Comparison of ENCODE assay signal across 27 mouse cellular contexts in genomic region chr11:86724982-86725381, GRCm38 (mm10). TPM values are rescaled to one million over a fixed set of nuclear protein-coding genes. Genes with fewer than 3 reads are reported as not detected.
DNase-seq lines count a peak whose midpoint lies in the region; ATAC-seq and TF ChIP-seq lines count a peak whose summit lies in the region.
"Had no signal": no experiment of that assay in that cellular context is flagged by ENCODE, and none has a peak within 500 bp of the region (broad histone marks: within the 10 kb centered on the region; RNA-seq: fewer than 3 reads in every experiment).

No protein-coding gene starts in this region.

- H3K9me3 ChIP-seq in kidney, embryonic 15.5 days (replicated peaks) = no peaks in the 10 kb centered on the region
- no peaks in the 10 kb centered on the region for H3K9me3 ChIP-seq in liver, postnatal 0 days (ENCODE audit: low read length)
- H3K9me3 ChIP-seq in lung, postnatal 0 days (ENCODE audit: low read length) = no peaks in the 10 kb centered on the region
- H3K9me3 ChIP-seq in stomach, postnatal 0 days (ENCODE audit: control insufficient read depth, low read length) = no peaks in the 10 kb centered on the region
- H3K9me3 ChIP-seq in midbrain, embryonic 11.5 days (ENCODE audit: control insufficient read depth, low read length) = no peaks in the 10 kb centered on the region
- H3K9me3 ChIP-seq: forebrain, embryonic 15.5 days; heart, embryonic 13.5 days; limb, embryonic 10.5 days; limb, embryonic 15.5 days; midbrain, embryonic 15.5 days; neural tube, embryonic 15.5 days had no signal

- H3K4me1 ChIP-seq in kidney, embryonic 15.5 days = no peaks in the 10 kb centered on the region
- peaks cover 3% of the 10 kb centered on the region; the same call in 1 of the 2 replicates for H3K4me1 ChIP-seq in liver, postnatal 0 days (ENCODE audit: insufficient read depth)
- H3K4me1 ChIP-seq in lung, postnatal 0 days (ENCODE audit: insufficient read depth, low read depth, low read length) = no peaks in the 10 kb centered on the region
- H3K4me1 ChIP-seq in stomach, postnatal 0 days (replicated peaks; ENCODE audit: control insufficient read depth, insufficient read depth) = no peaks in the 10 kb centered on the region
- H3K4me1 ChIP-seq in midbrain, embryonic 11.5 days (ENCODE audit: control insufficient read depth, insufficient read depth, low read length) = no peaks in the 10 kb centered on the region
- H3K4me1 ChIP-seq: forebrain, embryonic 15.5 days; heart, embryonic 13.5 days; limb, embryonic 10.5 days; limb, embryonic 15.5 days; midbrain, embryonic 15.5 days; neural tube, embryonic 15.5 days had no signal

- no peaks in the 10 kb centered on the region for H3K27me3 ChIP-seq in kidney, embryonic 15.5 days
- no peaks in the 10 kb centered on the region for H3K27me3 ChIP-seq in liver, postnatal 0 days (ENCODE audit: insufficient read depth, low read length)
- no peaks in the 10 kb centered on the region for H3K27me3 ChIP-seq in lung, postnatal 0 days (replicated peaks; ENCODE audit: insufficient read depth, low read length)
- no peaks in the 10 kb centered on the region for H3K27me3 ChIP-seq in stomach, postnatal 0 days (ENCODE audit: control insufficient read depth, insufficient read depth, low read length)
- H3K27me3 ChIP-seq in midbrain, embryonic 11.5 days (ENCODE audit: control insufficient read depth, insufficient read depth, low read length) = no peaks in the 10 kb centered on the region
- H3K27me3 ChIP-seq: CH12.LX; forebrain, embryonic 15.5 days; heart, embryonic 13.5 days; limb, embryonic 15.5 days; midbrain, embryonic 15.5 days; neural tube, embryonic 15.5 days had no signal

- TF ChIP-seq EP300 in liver, postnatal 0 days (IDR thresholded peaks at IDR 0.05; ENCODE audit: low read depth) = no peak
- TF ChIP-seq EP300 in lung, postnatal 0 days (IDR thresholded peaks at IDR 0.05) = 0 out of 2 replicates have a peak, but pooled peaks have one; percentile 21
- no peak for TF ChIP-seq EP300 in stomach, postnatal 0 days (optimal IDR thresholded peaks at IDR 0.05)

- H3K9ac ChIP-seq in kidney, embryonic 15.5 days = no peak overlapping the region
- no peak overlapping the region for H3K9ac ChIP-seq in liver, postnatal 0 days (replicated peaks)
- H3K9ac ChIP-seq in lung, postnatal 0 days (replicated peaks; ENCODE audit: low read depth) = no peak overlapping the region
- H3K9ac ChIP-seq in stomach, postnatal 0 days (ENCODE audit: low read length) = no peak overlapping the region
- no peak overlapping the region for H3K9ac ChIP-seq in midbrain, embryonic 11.5 days (ENCODE audit: low read length)
- H3K9ac ChIP-seq: forebrain, embryonic 15.5 days; heart, embryonic 13.5 days; hindbrain, embryonic 14.5 days; limb, embryonic 15.5 days; midbrain, embryonic 15.5 days; neural tube, embryonic 15.5 days had no signal

- DNase-seq in kidney, adult 9 months = peak; percentile 33
- peak; percentile 65 for DNase-seq in liver, postnatal 0 days
- DNase-seq in liver = no peak
- peak; percentile 67 for DNase-seq in lung, postnatal 0 days (ENCODE audit: low spot score)
- DNase-seq in stomach, postnatal 0 days (ENCODE audit: low spot score) = peak; percentile 34
- DNase-seq in midbrain, embryonic 11.5 days (ENCODE audit: low spot score, missing footprints) = no peak
- DNase-seq: adrenal gland, adult 8-10 months; B cell, adult 2 months; cerebellum, adult 18-20 months; gastrocnemius, postnatal 25 days; heart, adult 2 months; heart, postnatal 10 days; retina, postnatal 1 day; right cerebral cortex, postnatal 14 days; thymus, postnatal 14 days had no signal

- no peak overlapping the region for H3K27ac ChIP-seq in kidney, embryonic 15.5 days
- no peak overlapping the region for H3K27ac ChIP-seq in liver, postnatal 0 days (ENCODE audit: low read depth)
- H3K27ac ChIP-seq in lung, postnatal 0 days (ENCODE audit: low read length) = no peak overlapping the region; the same call in 1 of the 2 replicates
- no peak overlapping the region for H3K27ac ChIP-seq in stomach, postnatal 0 days (replicated peaks)
- no peak overlapping the region for H3K27ac ChIP-seq in midbrain, embryonic 11.5 days (ENCODE audit: low read depth, low read length)
- H3K27ac ChIP-seq: forebrain, embryonic 15.5 days; heart, adult 2 months; heart, embryonic 13.5 days; hindbrain, embryonic 14.5 days; limb, embryonic 10.5 days; limb, embryonic 15.5 days; midbrain, embryonic 15.5 days; neural tube, embryonic 15.5 days had no signal

- no peak for TF ChIP-seq CTCF in liver, postnatal 0 days (IDR thresholded peaks at IDR 0.05; ENCODE audit: low read depth)
- TF ChIP-seq CTCF in lung, postnatal 0 days (IDR thresholded peaks at IDR 0.05) = no peak
- TF ChIP-seq CTCF in stomach, postnatal 0 days (IDR thresholded peaks at IDR 0.05; ENCODE audit: low read depth) = no peak

- H3K36me3 ChIP-seq in kidney, embryonic 15.5 days = peaks cover 76% of the 10 kb centered on the region
- H3K36me3 ChIP-seq in liver, postnatal 0 days (replicated peaks; ENCODE audit: insufficient read depth, low read length) = peaks cover 65% of the 10 kb centered on the region
- H3K36me3 ChIP-seq in lung, postnatal 0 days (ENCODE audit: insufficient read depth, low read length) = peaks cover 25% of the 10 kb centered on the region; the same call in 1 of the 2 replicates
- peaks cover 11% of the 10 kb centered on the region; the same call in 1 of the 2 replicates for H3K36me3 ChIP-seq in stomach, postnatal 0 days (ENCODE audit: control insufficient read depth, insufficient read depth, low read length)
- H3K36me3 ChIP-seq in midbrain, embryonic 11.5 days (ENCODE audit: control insufficient read depth, insufficient read depth, low read length) = peaks cover 5% of the 10 kb centered on the region; the same call in 1 of the 2 replicates

- no peak overlapping the region for H3K4me3 ChIP-seq in kidney, embryonic 15.5 days (replicated peaks)
- no peak overlapping the region for H3K4me3 ChIP-seq in liver, postnatal 0 days (ENCODE audit: low read depth, low read length)
- no peak overlapping the region for H3K4me3 ChIP-seq in lung, postnatal 0 days (ENCODE audit: low read depth, low read length)
- no peak overlapping the region for H3K4me3 ChIP-seq in stomach, postnatal 0 days (ENCODE audit: low read depth, low read length)
- H3K4me3 ChIP-seq in midbrain, embryonic 11.5 days (ENCODE audit: low read depth, low read length) = no peak overlapping the region
- H3K4me3 ChIP-seq: forebrain, embryonic 15.5 days; heart, adult 2 months; heart, embryonic 13.5 days; limb, embryonic 10.5 days; limb, embryonic 15.5 days; midbrain, embryonic 15.5 days; neural tube, embryonic 15.5 days had no signal

- no peak overlapping the region for H3K4me2 ChIP-seq in kidney, embryonic 15.5 days
- H3K4me2 ChIP-seq in liver, postnatal 0 days (ENCODE audit: low read depth, low read length) = no peak overlapping the region
- no peak overlapping the region for H3K4me2 ChIP-seq in lung, postnatal 0 days (replicated peaks; ENCODE audit: low read depth, low read length)
- no peak overlapping the region for H3K4me2 ChIP-seq in stomach, postnatal 0 days (replicated peaks; ENCODE audit: low read depth)
- no peak overlapping the region for H3K4me2 ChIP-seq in midbrain, embryonic 11.5 days
- H3K4me2 ChIP-seq: forebrain, embryonic 15.5 days; heart, embryonic 13.5 days; hindbrain, embryonic 14.5 days; limb, embryonic 15.5 days; midbrain, embryonic 15.5 days; neural tube, embryonic 15.5 days had no signal

- ATAC-seq in kidney, embryonic 15.5 days (replicated peaks; ENCODE audit: low FRiP score) = no peak
- peak; percentile 66; the same call in 1 of the 2 replicates for ATAC-seq in liver, postnatal 0 days
- ATAC-seq in lung, postnatal 0 days = peak; percentile 78
- no peak for ATAC-seq in stomach, postnatal 0 days (ENCODE audit: low FRiP score, low TSS enrichment)
- ATAC-seq in midbrain, embryonic 11.5 days (ENCODE audit: low FRiP score) = no peak
- ATAC-seq in erythroblast, adult 5-6 weeks (replicated peaks; ENCODE audit: low FRiP score, poor library complexity, severe bottlenecking) = no peak
- ATAC-seq: activated CD4-positive, CD25-positive, alpha-beta regulatory T cell, adult 4 months; forebrain, embryonic 15.5 days; intestine, postnatal 0 days; midbrain, embryonic 15.5 days had no signal

- 86% methylated on average over 7 of the region's 7 CpGs for WGBS in kidney, embryonic 15.5 days
- WGBS in liver, postnatal 0 days (ENCODE audit: insufficient replicate concordance) = 70% methylated on average over 7 of the region's 7 CpGs
- 55% methylated on average over 7 of the region's 7 CpGs for WGBS in lung, postnatal 0 days
- WGBS in stomach, postnatal 0 days = 67% methylated on average over 7 of the region's 7 CpGs
- WGBS in midbrain, embryonic 11.5 days = 94% methylated on average over 7 of the region's 7 CpGs

RNA-seq across cellular contexts. Expression of gene Cltc, which starts 32.4 kb away (rescaled TPM):
- polyA plus RNA-seq in kidney, embryonic 15.5 days (2015; fragmentation: Nextera tagmentation; extraction: Ambion mirVana) = 148 and 157 TPM in 2 replicates
- polyA plus RNA-seq in liver, postnatal 0 days (2015; fragmentation: Nextera tagmentation; extraction: Ambion mirVana) = 34.1 and 42.4 TPM in 2 replicates
- polyA plus RNA-seq in lung, postnatal 0 days (2015; fragmentation: Nextera tagmentation; extraction: Ambion mirVana) = 63.7 and 67.7 TPM in 2 replicates
- 63.8 and 64.5 TPM in 2 replicates for polyA plus RNA-seq in stomach, postnatal 0 days (2015; fragmentation: Nextera tagmentation; extraction: Ambion mirVana)
- polyA plus RNA-seq in midbrain, embryonic 11.5 days (2014; fragmentation: Nextera tagmentation; extraction: Ambion mirVana) = 173 and 189 TPM in 2 replicates
- total RNA-seq in erythroblast, adult 5-6 weeks (2015; ENCODE audit: low replicate concordance) = 232 and 330 TPM in 2 replicates
- 190 and 199 TPM in 2 replicates for total RNA-seq in erythroblast, adult 5-6 weeks (2017; ENCODE audit: low replicate concordance)

RNA-seq across cellular contexts. Expression of gene Ptrh2, which starts 41.2 kb away (rescaled TPM):
- 35.8 and 38.2 TPM in 2 replicates for polyA plus RNA-seq in kidney, embryonic 15.5 days (2015; fragmentation: Nextera tagmentation; extraction: Ambion mirVana)
- polyA plus RNA-seq in liver, postnatal 0 days (2015; fragmentation: Nextera tagmentation; extraction: Ambion mirVana) = 12.7 and 13.3 TPM in 2 replicates
- 11.7 and 12.2 TPM in 2 replicates for polyA plus RNA-seq in lung, postnatal 0 days (2015; fragmentation: Nextera tagmentation; extraction: Ambion mirVana)
- 19.4 and 19.8 TPM in 2 replicates for polyA plus RNA-seq in stomach, postnatal 0 days (2015; fragmentation: Nextera tagmentation; extraction: Ambion mirVana)
- polyA plus RNA-seq in midbrain, embryonic 11.5 days (2014; fragmentation: Nextera tagmentation; extraction: Ambion mirVana) = 41.8 and 41.9 TPM in 2 replicates
- 6.9 and 8.8 TPM in 2 replicates for total RNA-seq in erythroblast, adult 5-6 weeks (2015; ENCODE audit: low replicate concordance)
- 9.5 TPM in 2 replicates for total RNA-seq in erythroblast, adult 5-6 weeks (2017; ENCODE audit: low replicate concordance)

RNA-seq across cellular contexts. Expression of gene Vmp1, which starts 41.3 kb away (rescaled TPM):
- 139 and 144 TPM in 2 replicates for polyA plus RNA-seq in kidney, embryonic 15.5 days (2015; fragmentation: Nextera tagmentation; extraction: Ambion mirVana)
- 110 and 125 TPM in 2 replicates for polyA plus RNA-seq in liver, postnatal 0 days (2015; fragmentation: Nextera tagmentation; extraction: Ambion mirVana)
- 181 and 202 TPM in 2 replicates for polyA plus RNA-seq in lung, postnatal 0 days (2015; fragmentation: Nextera tagmentation; extraction: Ambion mirVana)
- 162 and 181 TPM in 2 replicates for polyA plus RNA-seq in stomach, postnatal 0 days (2015; fragmentation: Nextera tagmentation; extraction: Ambion mirVana)
- polyA plus RNA-seq in midbrain, embryonic 11.5 days (2014; fragmentation: Nextera tagmentation; extraction: Ambion mirVana) = 93.7 and 103 TPM in 2 replicates
- 170 and 241 TPM in 2 replicates for total RNA-seq in erythroblast, adult 5-6 weeks (2015; ENCODE audit: low replicate concordance)
- 162 and 218 TPM in 2 replicates for total RNA-seq in erythroblast, adult 5-6 weeks (2017; ENCODE audit: low replicate concordance)

Comparison
In these comparisons a context has a peak if more than half of its experiments do, and no peak if none do; other contexts are left out.
1. DNase-seq: peak in kidney, adult 9 months (single experiment), liver, postnatal 0 days (single experiment), lung, postnatal 0 days (single experiment) and stomach, postnatal 0 days (single experiment); none in liver (single experiment) and midbrain, embryonic 11.5 days (single experiment).
2. ATAC-seq: peak in liver, postnatal 0 days (single experiment) and lung, postnatal 0 days (single experiment); none in kidney, embryonic 15.5 days (single experiment), stomach, postnatal 0 days (single experiment), midbrain, embryonic 11.5 days (single experiment) and erythroblast, adult 5-6 weeks (single experiment).